Mouse (Mus musculus): ENCODE data around the gene Dmgdh. TPM values are rescaled to one million over a fixed set of nuclear protein-coding genes. Genes with fewer than 3 reads are reported as not detected.

Dmgdh gene
- total RNA-seq, 2 experiments from 2014 or later: 0.58 to 0.87 TPM

- no peak for DNase-seq (ENCODE audit: low spot score in 2 of 2)
Measured at GRCm38 (mm10) chr13:93707271-93707670, 33.0 kb downstream of the Dmgdh start.

GRCm38 (mm10) chr13:93710325-93710724 is 36.1 kb downstream of the Dmgdh start:
- no peak for DNase-seq (ENCODE audit: low spot score in 2 of 2)

- no peak for DNase-seq (ENCODE audit: low spot score in 2 of 2)
Measured at GRCm38 (mm10) chr13:93711226-93711625, 37.0 kb downstream of the Dmgdh start.

- no peak for DNase-seq (ENCODE audit: low spot score in 2 of 2)
Measured at GRCm38 (mm10) chr13:93712362-93712761, 38.1 kb downstream of the Dmgdh start.

- DNase-seq (ENCODE audit: low spot score in 2 of 2): no peak
Measured at GRCm38 (mm10) chr13:93713826-93714225, 39.6 kb downstream of the Dmgdh start.

GRCm38 (mm10) chr13:93717113-93717512 is 42.9 kb downstream of the Dmgdh start:
- no peak for DNase-seq (ENCODE audit: low spot score in 2 of 2)

GRCm38 (mm10) chr13:93718948-93719347 is 44.7 kb downstream of the Dmgdh start:
- DNase-seq (ENCODE audit: low spot score in 2 of 2): peak; percentile 85 to 87

- peak in 1 of 2 experiments; percentile 16 for DNase-seq (ENCODE audit: low spot score in 2 of 2)
Measured at GRCm38 (mm10) chr13:93721916-93722315, 47.7 kb downstream of the Dmgdh start.

GRCm38 (mm10) chr13:93723455-93723854 is 49.2 kb downstream of the Dmgdh start:
- no peak for DNase-seq (ENCODE audit: low spot score in 2 of 2)

- DNase-seq (ENCODE audit: low spot score in 2 of 2): peak; percentile 23 to 47
Measured at GRCm38 (mm10) chr13:93724206-93724605, 50.0 kb downstream of the Dmgdh start.

- no peak for DNase-seq (ENCODE audit: low spot score in 2 of 2)
Measured at GRCm38 (mm10) chr13:93735131-93735636, 61.0 kb downstream of the Dmgdh start.

GRCm38 (mm10) chr13:93744118-93744517 is 69.9 kb downstream of the Dmgdh start:
- DNase-seq (ENCODE audit: low spot score in 2 of 2): no peak

- DNase-seq (ENCODE audit: low spot score in 2 of 2): no peak
Measured at GRCm38 (mm10) chr13:93752597-93753400, 78.6 kb downstream of the Dmgdh start.

GRCm38 (mm10) chr13:93755084-93755483 is 80.9 kb downstream of the Dmgdh start:
- no peak for DNase-seq (ENCODE audit: low spot score in 2 of 2)

GRCm38 (mm10) chr13:93756674-93757073 is 82.4 kb downstream of the Dmgdh start:
- no peak for DNase-seq (ENCODE audit: low spot score in 2 of 2)

- no peak for DNase-seq (ENCODE audit: low spot score in 2 of 2)
Measured at GRCm38 (mm10) chr13:93757514-93757913, 83.3 kb downstream of the Dmgdh start.

- DNase-seq (ENCODE audit: low spot score in 2 of 2): no peak
Measured at GRCm38 (mm10) chr13:93758149-93758898, 84.1 kb downstream of the Dmgdh start.

- DNase-seq (ENCODE audit: low spot score in 2 of 2): no peak
Measured at GRCm38 (mm10) chr13:93761831-93762230, 87.6 kb downstream of the Dmgdh start.

- no peak for DNase-seq (ENCODE audit: low spot score in 2 of 2)
Measured at GRCm38 (mm10) chr13:93762879-93763278, 88.6 kb downstream of the Dmgdh start.

- no peak for DNase-seq (ENCODE audit: low spot score in 2 of 2)
Measured at GRCm38 (mm10) chr13:93764321-93764973, 90.2 kb downstream of the Dmgdh start.

GRCm38 (mm10) chr13:93771031-93771587 is 96.9 kb downstream of the Dmgdh start:
- DNase-seq (ENCODE audit: low spot score in 2 of 2): peak in 1 of 2 experiments; percentile 31

All from layer of hippocampus, postnatal 10 days (tissue).